Comparison of ENCODE assay signal across 15 mouse cellular contexts in genomic region chr1:138643306-138643830, GRCm38 (mm10).
"Had no signal": no experiment of that assay in that cellular context is flagged by ENCODE, and none has a peak within 500 bp of the region (broad histone marks: within the 10 kb centered on the region; RNA-seq: fewer than 3 reads in every experiment).

No protein-coding gene starts in this region.

- H3K4me1 ChIP-seq: midbrain, embryonic 10.5 days; midbrain, embryonic 13.5 days; neural tube, embryonic 13.5 days; neural tube, embryonic 15.5 days; stomach, embryonic 15.5 days had no signal

- H3K9ac ChIP-seq: lung, embryonic 14.5 days; midbrain, embryonic 13.5 days; neural tube, embryonic 13.5 days; neural tube, embryonic 15.5 days; stomach, embryonic 15.5 days had no signal

- H3K36me3 ChIP-seq: midbrain, embryonic 10.5 days; midbrain, embryonic 13.5 days; neural tube, embryonic 13.5 days; neural tube, embryonic 15.5 days; stomach, embryonic 15.5 days had no signal

- H3K27me3 ChIP-seq: midbrain, embryonic 13.5 days; neural tube, embryonic 13.5 days; neural tube, embryonic 15.5 days; stomach, embryonic 15.5 days had no signal

- H3K27ac ChIP-seq: midbrain, embryonic 10.5 days; midbrain, embryonic 13.5 days; neural tube, embryonic 13.5 days; neural tube, embryonic 15.5 days; stomach, embryonic 15.5 days; stomach, postnatal 0 days had no signal

- H3K4me3 ChIP-seq: midbrain, embryonic 10.5 days; midbrain, embryonic 13.5 days; myocyte; neural tube, embryonic 13.5 days; neural tube, embryonic 15.5 days; stomach, embryonic 15.5 days had no signal

- DNase-seq: lung, adult 18-20 months; lung, embryonic 14.5 days; lung, postnatal 10 days; lung, postnatal 4 days; right cerebral cortex, postnatal 14 days; thymus, adult 2 months; thymus, postnatal 25 days; thymus, postnatal 4 days had no signal
